Mouse (Mus musculus) MEL (cell line): Measurements from ENCODE around the gene Tpx2. TPM values are rescaled to one million over a fixed set of nuclear protein-coding genes. Genes with fewer than 3 reads are reported as not detected.

Experiments used
- DNase-seq: peaks from one replicate; pipeline ENCODE4 v3.0.0; 2011; ENCODE audit warnings: low read depth, low spot score
- H3K27ac ChIP-seq: 2 replicates; pipeline ENCODE4 v1.5.1; 2012; ENCODE audit warnings: low read depth, mild to moderate bottlenecking, control low read depth, low read length, moderate library complexity; ENCODE audit not compliant: control insufficient read depth
- H3K27me3 ChIP-seq, 2 experiments: fragments of 150-350 bp in 1 of 2; sonication (generic) in 1 of 2; 2 replicates each; pipeline ENCODE4 v1.6.1; 2012; ENCODE audit warnings: low read length in 2 of 2, mild to moderate bottlenecking in 2 of 2, improper control_type of control experiment in 1 of 2, moderate library complexity in 1 of 2; ENCODE audit not compliant: insufficient read depth in 2 of 2, control insufficient read depth in 1 of 2
- H3K36me3 ChIP-seq, 2 experiments: 2 replicates each; pipeline ENCODE4 v1.6.1; 2012 to 2014; ENCODE audit warnings: low read length in 2 of 2, improper control_type of control experiment in 1 of 2, inconsistent platforms in 1 of 2, mild to moderate bottlenecking in 1 of 2; ENCODE audit not compliant: insufficient read depth in 2 of 2, control insufficient read depth in 1 of 2
- H3K4me1 ChIP-seq, 2 experiments: fragments of 150-350 bp in 1 of 2; sonication (generic) in 1 of 2; 2 replicates each; pipeline ENCODE4 v1.6.1; 2012; ENCODE audit warnings: low read length in 2 of 2, improper control_type of control experiment in 1 of 2, mild to moderate bottlenecking in 1 of 2; ENCODE audit not compliant: insufficient read depth in 2 of 2, control insufficient read depth in 1 of 2
- H3K4me3 ChIP-seq, 2 experiments: fragments of 150-350 bp in 1 of 2; sonication (generic) in 1 of 2; 2 replicates each; pipeline ENCODE4 v1.5.1; 2012; ENCODE audit warnings: low read depth in 2 of 2, low read length in 2 of 2, mild to moderate bottlenecking in 2 of 2, moderate library complexity in 2 of 2, control low read depth in 1 of 2, improper control_type of control experiment in 1 of 2; ENCODE audit not compliant: control insufficient read depth in 1 of 2, insufficient read depth in 1 of 2
- H3K79me2 ChIP-seq: 2 replicates; pipeline ENCODE4 v1.6.1; 2012; ENCODE audit warnings: mild to moderate bottlenecking, low read length, moderate library complexity; ENCODE audit not compliant: control insufficient read depth, poor library complexity, insufficient read depth
- H3K9ac ChIP-seq: 2 replicates; pipeline ENCODE4 v1.6.1; 2012; ENCODE audit warnings: low read depth, mild to moderate bottlenecking, control low read depth, low read length, moderate library complexity; ENCODE audit not compliant: control insufficient read depth, poor library complexity, severe bottlenecking
- H3K9me3 ChIP-seq: fragments of 150-350 bp; sonication (generic); replicated peaks from 2 replicates; pipeline ENCODE4 v1.6.1; 2012; ENCODE audit warnings: mild to moderate bottlenecking, low read length, improper control_type of control experiment, moderate library complexity; ENCODE audit not compliant: insufficient read depth
- BHLHE40 ChIP-seq: IDR thresholded peaks from 2 replicates; pipeline ENCODE4 v1.6.1; 2012; ENCODE audit warnings: low read depth, mild to moderate bottlenecking, inconsistent platforms, low read length, improper control_type of control experiment, borderline replicate concordance
- CHD1 ChIP-seq: IDR thresholded peaks from 2 replicates; pipeline ENCODE4 v1.6.1; 2012; ENCODE audit warnings: low read depth, mild to moderate bottlenecking, inconsistent platforms, low read length, improper control_type of control experiment
- CTCF ChIP-seq, 3 experiments: IDR thresholded peaks in 2 of 3; conservative IDR thresholded peaks in 1 of 3; 2 replicates each; pipeline ENCODE4 v1.5.1; 2011 to 2012; ENCODE audit warnings: low read length in 3 of 3, low read depth in 2 of 3, mild to moderate bottlenecking in 2 of 3, improper control_type of control experiment in 1 of 3, inconsistent platforms in 1 of 3, mixed read lengths in 1 of 3, moderate library complexity in 1 of 3; ENCODE audit not compliant: control insufficient read depth in 1 of 3, insufficient read depth in 1 of 3, poor library complexity in 1 of 3, severe bottlenecking in 1 of 3
- EP300 ChIP-seq, 2 experiments: IDR thresholded peaks; 2 replicates each; pipeline ENCODE4 v1.6.1; 2011; ENCODE audit warnings: improper control_type of control experiment in 2 of 2, low read length in 2 of 2, low read depth in 1 of 2, mild to moderate bottlenecking in 1 of 2
- ETS1 ChIP-seq: IDR thresholded peaks from 2 replicates; pipeline ENCODE4 v1.6.1; 2012; ENCODE audit warnings: low read depth, mild to moderate bottlenecking, inconsistent platforms, low read length, improper control_type of control experiment, moderate library complexity
- GATA1 ChIP-seq: IDR thresholded peaks from 2 replicates; pipeline ENCODE4 v1.6.1; 2011; ENCODE audit warnings: low read depth, low read length, improper control_type of control experiment
- JUND ChIP-seq: IDR thresholded peaks from 2 replicates; pipeline ENCODE4 v1.6.1; 2011; ENCODE audit warnings: low read depth, mild to moderate bottlenecking, improper control_type of control experiment, low read length
- KAT2A ChIP-seq: conservative IDR thresholded peaks from 2 replicates; pipeline ENCODE4 v1.6.1; 2012; ENCODE audit warnings: low read depth, low read length, improper control_type of control experiment, inconsistent platforms
- MAFK ChIP-seq: IDR thresholded peaks from 2 replicates; pipeline ENCODE4 v1.6.1; 2011; ENCODE audit warnings: low read depth, mild to moderate bottlenecking, low read length, improper control_type of control experiment, borderline replicate concordance
- MAX ChIP-seq: IDR thresholded peaks from 2 replicates; pipeline ENCODE4 v1.6.1; 2011; ENCODE audit warnings: low read length, improper control_type of control experiment
- MAZ ChIP-seq: IDR thresholded peaks from 2 replicates; pipeline ENCODE4 v1.6.1; 2012; ENCODE audit warnings: low read depth, mild to moderate bottlenecking, inconsistent platforms, low read length, improper control_type of control experiment
- MEF2A ChIP-seq: IDR thresholded peaks from 2 replicates; pipeline ENCODE4 v1.6.1; 2014; ENCODE audit warnings: low read depth, mild to moderate bottlenecking, inconsistent platforms, low read length, improper control_type of control experiment; ENCODE audit not compliant: poor library complexity, insufficient replicate concordance, severe bottlenecking; ENCODE audit errors: extremely low read depth
- MYB ChIP-seq: IDR thresholded peaks from 2 replicates; pipeline ENCODE4 v1.6.1; 2011; ENCODE audit warnings: mild to moderate bottlenecking, low read depth, low read length, improper control_type of control experiment
- NRF1 ChIP-seq: IDR thresholded peaks from 2 replicates; pipeline ENCODE4 v1.6.1; 2014; ENCODE audit warnings: low read depth, mild to moderate bottlenecking, inconsistent platforms, low read length, improper control_type of control experiment, moderate library complexity; ENCODE audit not compliant: poor library complexity, insufficient read depth, severe bottlenecking
- POLR2A ChIP-seq, 2 experiments: IDR thresholded peaks; 2 replicates each; pipeline ENCODE4 v1.6.1; 2011 to 2012; ENCODE audit warnings: low read length in 2 of 2, mild to moderate bottlenecking in 2 of 2, control low read depth in 1 of 2, improper control_type of control experiment in 1 of 2, low read depth in 1 of 2, moderate library complexity in 1 of 2; ENCODE audit not compliant: control insufficient read depth in 1 of 2, insufficient read depth in 1 of 2, poor library complexity in 1 of 2
- RAD21 ChIP-seq: IDR thresholded peaks from 2 replicates; pipeline ENCODE4 v1.6.1; 2011; ENCODE audit warnings: mild to moderate bottlenecking, low read depth, low read length, improper control_type of control experiment
- SIN3A ChIP-seq: IDR thresholded peaks from 2 replicates; pipeline ENCODE4 v1.6.1; 2012; ENCODE audit warnings: low read length, improper control_type of control experiment, inconsistent platforms
- TAL1 ChIP-seq: IDR thresholded peaks from 2 replicates; pipeline ENCODE4 v1.6.1; 2012; ENCODE audit warnings: mild to moderate bottlenecking, inconsistent platforms, low read length, moderate library complexity, mixed read lengths
- TCF12 ChIP-seq: IDR thresholded peaks from 2 replicates; pipeline ENCODE4 v1.6.1; 2014; ENCODE audit warnings: low read depth, mild to moderate bottlenecking, inconsistent platforms, low read length, improper control_type of control experiment, moderate library complexity
- UBTF ChIP-seq: IDR thresholded peaks from 2 replicates; pipeline ENCODE4 v1.6.1; 2012; ENCODE audit warnings: low read depth, mild to moderate bottlenecking, inconsistent platforms, low read length, improper control_type of control experiment, moderate library complexity, borderline replicate concordance; ENCODE audit not compliant: insufficient read depth
- USF2 ChIP-seq, 2 experiments: IDR thresholded peaks; 2 replicates each; pipeline ENCODE4 v1.6.1; 2011 to 2012; ENCODE audit warnings: improper control_type of control experiment in 2 of 2, low read length in 2 of 2, borderline replicate concordance in 1 of 2, inconsistent platforms in 1 of 2, low read depth in 1 of 2, mild to moderate bottlenecking in 1 of 2; ENCODE audit not compliant: insufficient read depth in 1 of 2
- ZKSCAN1 ChIP-seq: IDR thresholded peaks from 2 replicates; pipeline ENCODE4 v1.6.1; 2012; ENCODE audit warnings: low read depth, mild to moderate bottlenecking, inconsistent platforms, low read length, improper control_type of control experiment, moderate library complexity
- ZNF384 ChIP-seq: IDR thresholded peaks from 2 replicates; pipeline ENCODE4 v1.6.1; 2012; ENCODE audit warnings: low read depth, mild to moderate bottlenecking, inconsistent platforms, low read length, improper control_type of control experiment
- polyA plus RNA-seq, 2 experiments: library from polyadenylated mRNA; stranded (reverse) in 1 of 2; unstranded in 1 of 2; fragments of >175 nt in 1 of 2; fragments of >200 nt in 1 of 2; gene quantifications; 2 replicates each; pipeline versions ENCODE4 v1.2.1 to v1.2.4; 2012; ENCODE audit warnings: low replicate concordance in 2 of 2, low read depth in 1 of 2; ENCODE audit not compliant: insufficient read length in 2 of 2, insufficient read depth in 1 of 2, missing spikeins in 1 of 2
- total RNA-seq: library from RNA; depleted of rRNA; stranded (reverse); fragments of 300-350 nt; gene quantifications from 2 replicates; pipeline ENCODE4 v1.2.3, GENCODE M21; 2012

Gene Tpx2
- total and polyA plus RNA-seq, 3 experiments = 59.3 to 131 TPM; not detected in 1

GRCm38 (mm10) chr2:152802303-152802702, 45.5 kb upstream of the Tpx2 start:
- TF ChIP-seq CHD1 (no peak), JUND (no peak), BHLHE40 (no peak), SIN3A (no peak), MAX (no peak), ZKSCAN1 (no peak), RAD21 (no peak), MEF2A (no peak), USF2 (IDR thresholded peaks at IDR 0.05; ENCODE audit: borderline replicate concordance in 1 of 2, insufficient read depth in 1 of 2, low read depth in 1 of 2, low read length in 2 of 2) (no peak), CTCF (IDR thresholded peaks at IDR 0.05 in 2 of 3, conservative IDR thresholded peaks at IDR 0.05 in 1 of 3; ENCODE audit: control insufficient read depth in 1 of 3, insufficient read depth in 1 of 3, low read depth in 2 of 3, low read length in 3 of 3, poor library complexity in 1 of 3, severe bottlenecking in 1 of 3) (no peak), MAFK (no peak), NRF1 (no peak), POLR2A (IDR thresholded peaks at IDR 0.05; ENCODE audit: control insufficient read depth in 1 of 2, insufficient read depth in 1 of 2, low read depth in 1 of 2, low read length in 2 of 2, poor library complexity in 1 of 2) (no peak), ZNF384 (no peak), UBTF (no peak), MAZ (no peak), TCF12 (no peak), TAL1 (no peak), KAT2A (no peak)
- Histone ChIP-seq H3K27ac (no peak overlapping the region), H3K9ac (no peak overlapping the region)

DNA sequence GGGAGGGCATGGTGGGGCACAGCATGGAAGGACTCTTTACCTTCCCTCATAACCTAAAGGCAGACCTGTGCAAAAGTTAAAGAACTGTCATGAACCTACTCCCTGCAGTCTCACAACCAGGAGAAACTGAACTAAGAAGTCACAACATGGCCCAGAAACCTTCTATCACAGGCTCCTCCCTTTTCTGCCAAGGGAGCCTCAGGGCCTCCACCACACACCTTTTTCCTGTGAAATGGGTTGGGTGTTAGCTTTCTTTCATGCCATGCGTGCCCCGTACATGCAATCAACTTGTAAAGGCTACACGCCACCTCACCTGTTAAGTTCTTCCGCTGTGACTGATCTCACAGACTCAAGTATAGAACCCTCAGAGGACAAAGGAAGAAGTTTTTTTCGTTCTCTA, 44.7 kb upstream of the Tpx2 start:
- Histone ChIP-seq H3K9me3 (no peaks in the 10 kb centered on the region), H3K79me2 (no peaks in the 10 kb centered on the region), H3K4me3 (no peak overlapping the region), H3K36me3 (peaks cover 0 to 12% of the 10 kb centered on the region in 2 experiments; a peak in 2 of 4 replicates), H3K4me1 (peaks cover 7 to 14% of the 10 kb centered on the region in 2 experiments), H3K9ac (no peak overlapping the region), H3K27me3 (no peaks in the 10 kb centered on the region), H3K27ac (no peak overlapping the region)
- no peak for DNase-seq
- TF ChIP-seq TAL1 (no peak), MAFK (no peak), TCF12 (no peak), EP300 (IDR thresholded peaks at IDR 0.05; ENCODE audit: low read depth in 1 of 2, low read length in 2 of 2) (no peak), KAT2A (no peak), MYB (no peak), MEF2A (no peak), SIN3A (no peak), UBTF (no peak), POLR2A (IDR thresholded peaks at IDR 0.05; ENCODE audit: control insufficient read depth in 1 of 2, insufficient read depth in 1 of 2, low read depth in 1 of 2, low read length in 2 of 2, poor library complexity in 1 of 2) (no peak), CHD1 (no peak), GATA1 (no peak), ETS1 (no peak)

More at GRCm38 (mm10) chr2:152802303-152802702, 45.5 kb upstream of the Tpx2 start:
- Histone ChIP-seq H3K27me3 (no peaks in the 10 kb centered on the region), H3K79me2 (no peaks in the 10 kb centered on the region), H3K9me3 (no peaks in the 10 kb centered on the region), H3K36me3 (peaks cover 0 to 12% of the 10 kb centered on the region in 2 experiments; a peak in 2 of 4 replicates), H3K4me1 (peaks cover 7 to 14% of the 10 kb centered on the region in 2 experiments), H3K4me3 (no peak overlapping the region)
- DNase-seq = no peak
